Mouse (Mus musculus): Measurements from ENCODE around the gene Adcy10. TPM values are rescaled to one million over a fixed set of nuclear protein-coding genes. Genes with fewer than 3 reads are reported as not detected.

Adcy10 gene
- polyA plus RNA-seq, 1 experiment from 2014 or later = 0.13 TPM

- Histone ChIP-seq H3K4me1 (ENCODE audit: control insufficient read depth, insufficient read depth, low read length) (no peaks in the 10 kb centered on the region), H3K4me2 (ENCODE audit: low read depth) (no peak overlapping the region), H3K27ac (ENCODE audit: low read depth, low read length) (no peak overlapping the region), H3K9ac (ENCODE audit: low read length) (no peak overlapping the region), H3K27me3 (ENCODE audit: control insufficient read depth, insufficient read depth, low read length) (no peaks in the 10 kb centered on the region), H3K36me3 (ENCODE audit: control insufficient read depth, insufficient read depth, low read length) (no peaks in the 10 kb centered on the region), H3K4me3 (ENCODE audit: low read depth, low read length) (no peak overlapping the region), H3K9me3 (ENCODE audit: control insufficient read depth, low read length) (no peaks in the 10 kb centered on the region)
- no peak for ATAC-seq (ENCODE audit: insufficient read depth, low FRiP score, low TSS enrichment)
- no peak for DNase-seq (ENCODE audit: low spot score)
- 95% methylated on average over 4 of the region's 4 CpGs for WGBS
Measured at GRCm38 (mm10) chr1:165565283-165565682, 80.3 kb downstream of the Adcy10 start.

- no peaks in the 10 kb centered on the region for H3K27me3 ChIP-seq (ENCODE audit: control insufficient read depth, insufficient read depth, low read length)
- H3K4me2 ChIP-seq (ENCODE audit: low read depth) = no peak overlapping the region
- H3K9me3 ChIP-seq (ENCODE audit: control insufficient read depth, low read length) = no peaks in the 10 kb centered on the region
- H3K4me1 ChIP-seq (ENCODE audit: control insufficient read depth, insufficient read depth, low read length) = no peaks in the 10 kb centered on the region
- no peaks in the 10 kb centered on the region for H3K36me3 ChIP-seq (ENCODE audit: control insufficient read depth, insufficient read depth, low read length)
- no peak for ATAC-seq (ENCODE audit: insufficient read depth, low FRiP score, low TSS enrichment)
- 83% methylated on average over 7 of the region's 7 CpGs for WGBS
- no peak for DNase-seq (ENCODE audit: low spot score)
- no peak overlapping the region for H3K27ac ChIP-seq (ENCODE audit: low read depth, low read length)
- H3K9ac ChIP-seq (ENCODE audit: low read length) = no peak overlapping the region
- no peak overlapping the region for H3K4me3 ChIP-seq (ENCODE audit: low read depth, low read length)
Measured at GRCm38 (mm10) chr1:165567466-165567865, 82.5 kb downstream of the Adcy10 start.

GRCm38 (mm10) chr1:165576005-165576404, 91.0 kb downstream of the Adcy10 start:
- Histone ChIP-seq H3K9me3 (ENCODE audit: control insufficient read depth, low read length) (no peaks in the 10 kb centered on the region), H3K36me3 (ENCODE audit: control insufficient read depth, insufficient read depth, low read length) (no peaks in the 10 kb centered on the region), H3K4me3 (ENCODE audit: low read depth, low read length) (no peak overlapping the region), H3K27me3 (ENCODE audit: control insufficient read depth, insufficient read depth, low read length) (no peaks in the 10 kb centered on the region), H3K4me2 (ENCODE audit: low read depth) (no peak overlapping the region), H3K4me1 (ENCODE audit: control insufficient read depth, insufficient read depth, low read length) (no peaks in the 10 kb centered on the region), H3K27ac (ENCODE audit: low read depth, low read length) (no peak overlapping the region), H3K9ac (ENCODE audit: low read length) (no peak overlapping the region)
- no peak for DNase-seq (ENCODE audit: low spot score)
- ATAC-seq (ENCODE audit: insufficient read depth, low FRiP score, low TSS enrichment) = no peak
- 90% methylated on average over 4 of the region's 4 CpGs for WGBS

- no peak for ATAC-seq (ENCODE audit: insufficient read depth, low FRiP score, low TSS enrichment)
- H3K27ac ChIP-seq (ENCODE audit: low read depth, low read length) = no peak overlapping the region
- 90% methylated on average over 9 of the region's 9 CpGs for WGBS
- H3K27me3 ChIP-seq (ENCODE audit: control insufficient read depth, insufficient read depth, low read length) = no peaks in the 10 kb centered on the region
- H3K36me3 ChIP-seq (ENCODE audit: control insufficient read depth, insufficient read depth, low read length) = no peaks in the 10 kb centered on the region
- H3K9ac ChIP-seq (ENCODE audit: low read length) = no peak overlapping the region
- no peak overlapping the region for H3K4me2 ChIP-seq (ENCODE audit: low read depth)
- no peak for DNase-seq (ENCODE audit: low spot score)
- no peak overlapping the region for H3K4me3 ChIP-seq (ENCODE audit: low read depth, low read length)
- H3K9me3 ChIP-seq (ENCODE audit: control insufficient read depth, low read length) = no peaks in the 10 kb centered on the region
- no peaks in the 10 kb centered on the region for H3K4me1 ChIP-seq (ENCODE audit: control insufficient read depth, insufficient read depth, low read length)
Measured at GRCm38 (mm10) chr1:165576459-165577112, 91.6 kb downstream of the Adcy10 start.

GRCm38 (mm10) chr1:165579332-165579731, 94.3 kb downstream of the Adcy10 start:
- WGBS = 51% methylated on average over 5 of the region's 5 CpGs
- no peaks in the 10 kb centered on the region for H3K4me1 ChIP-seq (ENCODE audit: control insufficient read depth, insufficient read depth, low read length)
- DNase-seq (ENCODE audit: low spot score) (no peak), ATAC-seq (ENCODE audit: insufficient read depth, low FRiP score, low TSS enrichment) (no peak)
- no peak overlapping the region for H3K4me2 ChIP-seq (ENCODE audit: low read depth)
- H3K9me3 ChIP-seq (ENCODE audit: control insufficient read depth, low read length) = no peaks in the 10 kb centered on the region
- no peak overlapping the region for H3K27ac ChIP-seq (ENCODE audit: low read depth, low read length)
- H3K4me3 ChIP-seq (ENCODE audit: low read depth, low read length) = no peak overlapping the region
- no peaks in the 10 kb centered on the region for H3K27me3 ChIP-seq (ENCODE audit: control insufficient read depth, insufficient read depth, low read length)
- H3K9ac ChIP-seq (ENCODE audit: low read length) = no peak overlapping the region
- no peaks in the 10 kb centered on the region for H3K36me3 ChIP-seq (ENCODE audit: control insufficient read depth, insufficient read depth, low read length)

- H3K4me1 ChIP-seq (ENCODE audit: control insufficient read depth, insufficient read depth, low read length) = no peaks in the 10 kb centered on the region
- H3K9me3 ChIP-seq (ENCODE audit: control insufficient read depth, low read length) = no peaks in the 10 kb centered on the region
- no peak overlapping the region for H3K4me2 ChIP-seq (ENCODE audit: low read depth)
- H3K9ac ChIP-seq (ENCODE audit: low read length) = no peak overlapping the region
- H3K27me3 ChIP-seq (ENCODE audit: control insufficient read depth, insufficient read depth, low read length) = no peaks in the 10 kb centered on the region
- ATAC-seq (ENCODE audit: insufficient read depth, low FRiP score, low TSS enrichment) (no peak), DNase-seq (ENCODE audit: low spot score) (no peak)
- H3K27ac ChIP-seq (ENCODE audit: low read depth, low read length) = no peak overlapping the region
- H3K4me3 ChIP-seq (ENCODE audit: low read depth, low read length) = no peak overlapping the region
- H3K36me3 ChIP-seq (ENCODE audit: control insufficient read depth, insufficient read depth, low read length) = no peaks in the 10 kb centered on the region
- WGBS = 98% methylated on average over 3 of the region's 3 CpGs
Measured at GRCm38 (mm10) chr1:165581255-165581654, 96.3 kb downstream of the Adcy10 start.

GRCm38 (mm10) chr1:165583529-165584184, 98.7 kb downstream of the Adcy10 start:
- H3K4me1 ChIP-seq (ENCODE audit: control insufficient read depth, insufficient read depth, low read length) = no peaks in the 10 kb centered on the region
- no peak overlapping the region for H3K4me2 ChIP-seq (ENCODE audit: low read depth)
- no peaks in the 10 kb centered on the region for H3K27me3 ChIP-seq (ENCODE audit: control insufficient read depth, insufficient read depth, low read length)
- ATAC-seq (ENCODE audit: insufficient read depth, low FRiP score, low TSS enrichment) (peak; percentile 51; the same call in 1 of the 2 replicates), DNase-seq (ENCODE audit: low spot score) (peak; percentile 87)
- WGBS = 33% methylated on average over 12 of the region's 12 CpGs
- no peaks in the 10 kb centered on the region for H3K36me3 ChIP-seq (ENCODE audit: control insufficient read depth, insufficient read depth, low read length)
- H3K27ac ChIP-seq (ENCODE audit: low read depth, low read length) = no peak overlapping the region
- H3K9me3 ChIP-seq (ENCODE audit: control insufficient read depth, low read length) = no peaks in the 10 kb centered on the region
- no peak overlapping the region for H3K4me3 ChIP-seq (ENCODE audit: low read depth, low read length)
- no peak overlapping the region for H3K9ac ChIP-seq (ENCODE audit: low read length)

- Histone ChIP-seq H3K27ac (ENCODE audit: low read depth, low read length) (no peak overlapping the region), H3K4me2 (ENCODE audit: low read depth) (no peak overlapping the region), H3K4me3 (ENCODE audit: low read depth, low read length) (no peak overlapping the region), H3K4me1 (ENCODE audit: control insufficient read depth, insufficient read depth, low read length) (no peaks in the 10 kb centered on the region; the same call in 1 of the 2 replicates), H3K27me3 (ENCODE audit: control insufficient read depth, insufficient read depth, low read length) (no peaks in the 10 kb centered on the region), H3K9ac (ENCODE audit: low read length) (no peak overlapping the region), H3K36me3 (ENCODE audit: control insufficient read depth, insufficient read depth, low read length) (no peaks in the 10 kb centered on the region), H3K9me3 (ENCODE audit: control insufficient read depth, low read length) (no peaks in the 10 kb centered on the region)
- WGBS = 64% methylated on average over 14 of the region's 14 CpGs
- ATAC-seq (ENCODE audit: insufficient read depth, low FRiP score, low TSS enrichment) = no peak
- no peak for DNase-seq (ENCODE audit: low spot score)
Measured at GRCm38 (mm10) chr1:165585389-165586104, 100.6 kb downstream of the Adcy10 start.

All from neural tube, embryonic 11.5 days (tissue).